Mouse (Mus musculus): ENCODE measurements around the gene Amdhd2.

DNA sequence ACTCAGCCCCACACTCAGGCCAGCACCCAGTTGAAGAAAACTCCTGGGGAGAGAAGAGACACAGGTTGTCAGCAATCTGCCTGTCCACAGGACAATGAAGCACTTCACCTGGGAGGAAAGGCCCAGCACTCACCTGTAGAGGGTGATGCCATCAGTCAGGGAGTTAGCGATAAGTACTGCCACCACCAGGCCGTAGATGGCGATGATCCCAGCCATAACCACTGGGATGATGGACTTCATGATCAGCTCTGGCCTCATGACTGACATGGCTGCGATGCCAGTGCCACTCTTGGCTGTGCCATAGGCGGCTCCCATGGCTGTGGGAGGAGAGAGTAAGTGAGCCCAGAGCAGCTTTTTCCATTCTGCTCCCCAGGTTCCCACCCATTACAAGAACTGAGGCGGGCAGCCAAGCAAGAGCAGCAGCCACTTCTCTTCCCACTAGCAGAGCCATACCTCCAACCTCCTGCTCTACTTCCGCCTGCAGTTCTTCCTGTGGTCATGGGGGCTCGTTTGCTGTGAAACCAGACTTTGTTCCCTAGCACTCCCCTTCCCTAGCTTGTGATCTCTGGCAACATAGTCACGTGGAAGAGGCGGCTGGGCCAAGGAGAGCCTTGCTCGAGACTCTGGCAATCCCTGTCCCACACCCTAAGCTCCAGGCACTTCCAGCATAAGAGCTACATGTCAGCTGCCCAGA, 1.1 kb upstream of the Amdhd2 start:
- TF ChIP-seq GATA1 (IDR thresholded peaks at IDR 0.05; ENCODE audit: borderline replicate concordance, low read length) = no peak
- no peak for TF ChIP-seq FLI1 (IDR thresholded peaks at IDR 0.05; ENCODE audit: low read length)
